Mouse (Mus musculus): ENCODE measurements around the gene Jph2.

DNA sequence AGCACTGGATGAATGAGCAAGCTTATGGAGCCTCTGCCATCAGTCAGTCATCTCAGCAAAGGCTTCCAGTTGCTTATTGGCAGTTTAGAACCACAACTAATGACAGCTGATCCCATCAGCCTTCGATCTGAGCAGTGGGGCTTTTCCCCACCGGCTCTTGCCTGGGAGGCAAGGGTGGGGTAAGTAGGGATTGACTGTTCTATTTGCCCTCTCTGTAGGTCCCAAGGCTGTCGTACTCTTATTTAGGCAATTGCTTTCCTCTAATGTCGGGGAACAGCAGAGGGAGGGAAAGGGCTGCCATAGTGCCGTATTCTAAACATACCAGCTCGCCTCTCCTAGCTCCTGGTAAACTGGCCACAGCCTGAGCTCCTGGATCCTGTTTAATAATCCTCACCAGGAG lies 26.8 kb upstream of the Jph2 start, which contains the start of gene Oser1:
- TF ChIP-seq CTCF (IDR thresholded peaks at IDR 0.05; ENCODE audit: borderline replicate concordance, insufficient read depth, low read depth, low read length) = no peak
- TF ChIP-seq POLR2A (IDR thresholded peaks at IDR 0.05; ENCODE audit: borderline replicate concordance, insufficient read depth, low read length) = no peak
